In the genomic region with DNA sequence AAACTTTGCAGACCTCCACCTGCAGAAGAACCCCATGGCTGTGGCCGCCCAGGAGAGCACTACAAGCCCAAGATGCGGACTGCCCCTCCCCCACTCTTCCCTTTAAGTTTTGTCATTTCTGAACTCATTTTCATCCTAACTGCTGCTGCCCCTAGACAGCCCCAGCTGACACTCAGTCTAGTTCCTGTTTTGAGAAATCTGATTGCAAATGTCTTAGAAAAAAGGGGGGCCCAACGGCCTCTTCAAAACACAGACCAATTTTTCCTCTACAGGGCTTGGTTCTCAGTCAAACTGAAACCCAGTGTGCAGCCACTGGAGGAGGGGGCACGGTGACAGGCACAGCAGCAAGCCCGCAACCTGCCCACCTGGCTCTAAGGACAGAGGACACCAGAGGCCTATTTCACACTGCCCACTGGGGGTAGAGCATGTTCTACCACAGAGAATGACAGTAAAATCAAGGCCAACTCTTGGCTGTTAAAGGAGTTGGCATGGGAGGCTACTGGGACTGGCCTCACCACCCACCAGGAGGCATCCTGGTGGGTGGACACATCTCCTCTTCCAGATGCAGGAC, we compare ENCODE assay signal across 8 mouse cellular contexts. TPM values are rescaled to one million over a fixed set of nuclear protein-coding genes. Genes with fewer than 3 reads are reported as not detected.
DNase-seq lines count a peak whose midpoint lies in the region; ATAC-seq and TF ChIP-seq lines count a peak whose summit lies in the region.

No protein-coding gene starts in this region.

- no peaks in the 10 kb centered on the region for H3K36me3 ChIP-seq in heart, postnatal 0 days (replicated peaks; ENCODE audit: control insufficient read depth, insufficient read depth, low read length)
- H3K36me3 ChIP-seq in small intestine, adult 2 months (ENCODE audit: control insufficient read depth, insufficient read depth, low read length) = no peaks in the 10 kb centered on the region

- H3K4me1 ChIP-seq in cerebellum, adult 2 months (ENCODE audit: control insufficient read depth, insufficient read depth, low read length) = peaks cover 46% of the 10 kb centered on the region
- peaks cover 26% of the 10 kb centered on the region for H3K4me1 ChIP-seq in bone marrow macrophage, adult 2 months (ENCODE audit: control insufficient read depth, insufficient read depth, low read length)
- H3K4me1 ChIP-seq in heart, postnatal 0 days (ENCODE audit: control insufficient read depth, insufficient read depth) = peaks cover 45% of the 10 kb centered on the region
- peaks cover 40% of the 10 kb centered on the region for H3K4me1 ChIP-seq in small intestine, adult 2 months (ENCODE audit: control insufficient read depth, insufficient read depth, insufficient read length, low read length)

- peak overlapping the region; percentile 92 for H3K4me2 ChIP-seq in heart, postnatal 0 days (ENCODE audit: low read depth, low read length)

- H3K27ac ChIP-seq in cerebellum, adult 2 months (ENCODE audit: insufficient read depth, low read length) = peak overlapping the region; percentile 93
- H3K27ac ChIP-seq in bone marrow macrophage, adult 2 months (ENCODE audit: insufficient read depth, low read depth, low read length) = peak overlapping the region; percentile 98
- peak overlapping the region; percentile 28 for H3K27ac ChIP-seq in heart, postnatal 0 days (ENCODE audit: low read depth)
- peak overlapping the region; percentile 89 for H3K27ac ChIP-seq in small intestine, adult 2 months (ENCODE audit: insufficient read depth, low read depth, low read length)

- peak overlapping the region; percentile 96 for H3K4me3 ChIP-seq in cerebellum, adult 2 months (replicated peaks; ENCODE audit: insufficient read depth, low read depth, low read length)
- peak overlapping the region; percentile 91 for H3K4me3 ChIP-seq in bone marrow macrophage, adult 2 months (ENCODE audit: insufficient read depth, low read length)
- H3K4me3 ChIP-seq in heart, postnatal 0 days (ENCODE audit: low read depth, low read length) = peak overlapping the region; percentile 84
- H3K4me3 ChIP-seq in small intestine, adult 2 months (ENCODE audit: low read depth, low read length) = peak overlapping the region; percentile 86

- 4% methylated on average over 5 of the region's 5 CpGs for WGBS in cerebellum, adult 2 months
- 64% methylated on average over 5 of the region's 5 CpGs for WGBS in heart, postnatal 0 days
- 61% methylated on average over 5 of the region's 5 CpGs for WGBS in small intestine, adult 2 months

- ATAC-seq in heart, postnatal 0 days (ENCODE audit: insufficient read depth, low read depth) = no peak

- DNase-seq in cerebellum, adult 2 months = peak; percentile 54 to 60
- DNase-seq in cerebellum, postnatal 4 days (ENCODE audit: low spot score in 2 of 2) = no peak
- DNase-seq in heart, postnatal 0 days (ENCODE audit: low spot score) = no peak
- DNase-seq in lung, adult 18-20 months = peak; percentile 27 to 40
- no peak for DNase-seq in testis, postnatal 14 days (ENCODE audit: low spot score)
- no peak for DNase-seq in frontal cortex, postnatal 14 days (ENCODE audit: low spot score in 2 of 2)

- TF ChIP-seq EP300 in heart, postnatal 0 days (IDR thresholded peaks at IDR 0.05; ENCODE audit: low read depth) = no peak

- TF ChIP-seq CTCF in cerebellum, adult 2 months (IDR thresholded peaks at IDR 0.05; ENCODE audit: borderline replicate concordance, insufficient read depth, low read depth, low read length) = no peak
- TF ChIP-seq CTCF in bone marrow macrophage, adult 2 months (IDR thresholded peaks at IDR 0.05; ENCODE audit: low read depth, low read length) = no peak
- no peak for TF ChIP-seq CTCF in heart, postnatal 0 days (IDR thresholded peaks at IDR 0.05; ENCODE audit: low read depth)
- no peak for TF ChIP-seq CTCF in small intestine, adult 2 months (IDR thresholded peaks at IDR 0.05; ENCODE audit: extremely low read depth, insufficient read length, insufficient replicate concordance, low read depth, low read length)

- no peaks in the 10 kb centered on the region for H3K27me3 ChIP-seq in cerebellum, adult 2 months (ENCODE audit: control insufficient read depth, insufficient read depth, low read length)
- no peaks in the 10 kb centered on the region for H3K27me3 ChIP-seq in heart, postnatal 0 days (ENCODE audit: control insufficient read depth, insufficient read depth, low read length)
- no peaks in the 10 kb centered on the region for H3K27me3 ChIP-seq in small intestine, adult 2 months (ENCODE audit: control insufficient read depth, insufficient read depth, low read length)

- H3K9ac ChIP-seq in heart, postnatal 0 days (replicated peaks; ENCODE audit: low read depth, low read length) = 0 out of 2 replicates have a peak overlapping the region, but pooled peaks have one; percentile 90

- no peaks in the 10 kb centered on the region for H3K9me3 ChIP-seq in heart, postnatal 0 days (replicated peaks; ENCODE audit: control insufficient read depth, low read length)

- TF ChIP-seq POLR2A in cerebellum, adult 2 months (IDR thresholded peaks at IDR 0.05; ENCODE audit: borderline replicate concordance, insufficient read depth, low read length) = no peak
- no peak for TF ChIP-seq POLR2A in bone marrow macrophage, adult 2 months (IDR thresholded peaks at IDR 0.05; ENCODE audit: borderline replicate concordance, low read depth, low read length)
- TF ChIP-seq POLR2A in small intestine, adult 2 months (IDR thresholded peaks at IDR 0.05; ENCODE audit: low read depth, low read length) = no peak

RNA-seq across cellular contexts. Expression of a gene that starts 1.7 kb away (rescaled TPM):
- 226 and 239 TPM in 2 replicates for polyA plus RNA-seq in cerebellum, adult 2 months (2012; rRNA removed)
- 250 and 278 TPM in 2 replicates for polyA plus RNA-seq in bone marrow macrophage, adult 2 months (2012; ENCODE audit: insufficient read depth, insufficient read length, missing spikeins)
- total RNA-seq in heart, postnatal 0 days (2014; rRNA removed; ENCODE audit: low replicate concordance) = 50.4 and 50.6 TPM in 2 replicates
- 6.9 and 7.8 TPM in 2 replicates for polyA plus RNA-seq in heart, postnatal 0 days (2015; fragmentation: Nextera tagmentation; extraction: Ambion mirVana)
- 64.0 and 128 TPM in 2 replicates for polyA plus RNA-seq in small intestine, adult 2 months (2012; rRNA removed)

RNA-seq across cellular contexts. Expression of a gene that starts 21.4 kb away (rescaled TPM):
- polyA plus RNA-seq in cerebellum, adult 2 months (2012; rRNA removed) = 74.3 and 76.1 TPM in 2 replicates
- 21.8 TPM in 2 replicates for polyA plus RNA-seq in bone marrow macrophage, adult 2 months (2012; ENCODE audit: insufficient read depth, insufficient read length, missing spikeins)
- 2.1 and 2.3 TPM in 2 replicates for total RNA-seq in heart, postnatal 0 days (2014; rRNA removed; ENCODE audit: low replicate concordance)
- 0.40 and 0.41 TPM in 2 replicates for polyA plus RNA-seq in heart, postnatal 0 days (2015; fragmentation: Nextera tagmentation; extraction: Ambion mirVana)
- 1.1 and 1.8 TPM in 2 replicates for polyA plus RNA-seq in small intestine, adult 2 months (2012; rRNA removed)

RNA-seq across cellular contexts. Expression of a gene that starts 35.4 kb away (rescaled TPM):
- 139 and 151 TPM in 2 replicates for polyA plus RNA-seq in cerebellum, adult 2 months (2012; rRNA removed)
- polyA plus RNA-seq in bone marrow macrophage, adult 2 months (2012; ENCODE audit: insufficient read depth, insufficient read length, missing spikeins) = 84.2 and 87.6 TPM in 2 replicates
- total RNA-seq in heart, postnatal 0 days (2014; rRNA removed; ENCODE audit: low replicate concordance) = 11.5 and 11.6 TPM in 2 replicates
- 6.2 and 6.4 TPM in 2 replicates for polyA plus RNA-seq in heart, postnatal 0 days (2015; fragmentation: Nextera tagmentation; extraction: Ambion mirVana)
- polyA plus RNA-seq in small intestine, adult 2 months (2012; rRNA removed) = 72.2 and 105 TPM in 2 replicates

Comparison
In these comparisons a context has a peak if more than half of its experiments do, and no peak if none do; other contexts are left out.
1. DNase-seq: peak in cerebellum, adult 2 months (2 of 2) and lung, adult 18-20 months (2 of 2); none in cerebellum, postnatal 4 days (0 of 2), heart, postnatal 0 days (single experiment), testis, postnatal 14 days (single experiment) and frontal cortex, postnatal 14 days (0 of 2).
2. H3K27ac ChIP-seq: peak in every context shown above with its lines; median percentile 98 in bone marrow macrophage, adult 2 months; 93 in cerebellum, adult 2 months; 89 in small intestine, adult 2 months; 28 in heart, postnatal 0 days.
3. Peak in every context shown above with its lines, with median percentiles within 50 percentile points of each other: H3K4me3 ChIP-seq.